Mouse (Mus musculus) bone marrow macrophage, adult 2 months (primary cell): ENCODE data around the gene Zfp36l1.

Experiments used
- CTCF ChIP-seq: IDR thresholded peaks from 2 replicates; pipeline ENCODE4 v1.5.1; 2012; ENCODE audit warnings: low read depth, mild to moderate bottlenecking, low read length, moderate library complexity
- POLR2A ChIP-seq: IDR thresholded peaks from 2 replicates; pipeline ENCODE4 v1.6.1; 2012; ENCODE audit warnings: mild to moderate bottlenecking, low read depth, low read length, borderline replicate concordance

DNA sequence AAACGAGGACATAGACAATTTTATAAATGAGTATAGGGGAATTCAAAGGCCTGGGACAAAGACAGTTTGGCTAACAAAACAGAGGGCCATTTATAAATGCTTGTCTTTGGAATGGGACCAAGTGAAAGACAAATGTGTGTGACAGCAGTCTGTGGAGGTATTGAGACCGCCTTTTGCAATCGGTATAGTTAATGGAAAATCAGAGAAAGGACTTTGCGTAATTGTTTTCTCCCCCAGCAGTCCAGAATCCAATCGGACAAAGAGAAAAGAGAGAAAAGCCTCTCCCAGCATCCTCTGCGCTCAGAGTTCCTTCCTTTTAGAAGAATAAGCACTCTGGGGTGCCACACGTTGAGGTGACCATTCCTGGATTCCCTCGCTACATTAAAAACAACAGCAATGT, 32.6 kb upstream of the Zfp36l1 start:
- TF ChIP-seq CTCF, result no peak
- TF ChIP-seq POLR2A, result no peak
